Mouse (Mus musculus) ZHBTc4 (cell line): Measurements from ENCODE around the gene Cmtm2a.
A peak's percentile ranks its signal among the peaks of the same experiment; 100 is the strongest.
"Not testable (repeated sequence)": the region's sequence is repeated elsewhere in the genome, so short reads cannot be mapped to it uniquely, and the experiment has no call there.

Source experiments
- DNase-seq: peaks from one replicate; pipeline ENCODE4 v3.0.0-alpha.2; 2011; ENCODE audit warnings: low read depth, low spot score

The Cmtm2a gene

GRCm38 (mm10) chr8:104293081-104293480 lies at the start of gene Cmtm2a:
Gene Cmtm2a, minus strand, starts transcription at chr8:104293181.
- DNase-seq, result peak; percentile 7

DNA sequence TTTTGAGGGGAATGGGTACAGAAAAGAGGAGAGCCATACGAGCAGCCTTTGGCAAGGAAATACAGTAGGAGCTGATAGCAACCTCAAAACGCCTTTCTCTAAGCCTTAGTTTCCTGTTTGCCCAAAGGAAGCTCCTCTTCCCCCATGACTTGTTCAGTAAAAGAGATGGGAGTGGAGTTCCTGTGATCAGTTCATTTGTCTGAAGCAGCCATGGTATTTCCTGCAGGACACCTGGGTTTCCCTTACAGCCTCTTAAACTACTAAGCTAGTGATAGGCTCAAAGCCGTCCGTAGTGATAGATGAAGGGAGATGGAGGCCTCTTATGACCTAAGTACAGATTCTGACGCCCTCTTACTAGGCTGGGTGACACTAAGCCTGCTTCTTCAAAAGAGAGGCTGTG lies 49.4 kb upstream of the Cmtm2a start:
- DNase-seq, result no peak

DNA sequence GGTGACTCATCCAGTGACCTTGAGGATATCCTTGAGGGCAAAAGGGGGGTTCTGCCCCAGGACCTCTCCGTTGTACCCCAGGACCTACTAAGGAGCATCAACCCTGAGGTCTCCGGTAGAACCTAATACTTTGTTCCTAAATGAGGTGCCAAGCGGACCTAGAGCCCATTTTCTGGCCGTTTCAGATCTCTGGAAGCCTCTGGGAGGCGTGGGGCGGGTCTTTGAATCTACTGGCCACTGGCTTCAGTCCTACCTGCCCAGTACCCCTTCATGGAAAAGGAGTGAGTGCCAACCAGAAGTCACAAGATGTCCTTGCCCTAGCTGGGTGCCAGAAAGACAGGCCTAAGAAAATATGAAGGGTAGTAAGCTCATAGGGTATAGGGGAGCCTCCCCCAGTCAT lies 48.7 kb upstream of the Cmtm2a start:
- no peak for DNase-seq

DNA sequence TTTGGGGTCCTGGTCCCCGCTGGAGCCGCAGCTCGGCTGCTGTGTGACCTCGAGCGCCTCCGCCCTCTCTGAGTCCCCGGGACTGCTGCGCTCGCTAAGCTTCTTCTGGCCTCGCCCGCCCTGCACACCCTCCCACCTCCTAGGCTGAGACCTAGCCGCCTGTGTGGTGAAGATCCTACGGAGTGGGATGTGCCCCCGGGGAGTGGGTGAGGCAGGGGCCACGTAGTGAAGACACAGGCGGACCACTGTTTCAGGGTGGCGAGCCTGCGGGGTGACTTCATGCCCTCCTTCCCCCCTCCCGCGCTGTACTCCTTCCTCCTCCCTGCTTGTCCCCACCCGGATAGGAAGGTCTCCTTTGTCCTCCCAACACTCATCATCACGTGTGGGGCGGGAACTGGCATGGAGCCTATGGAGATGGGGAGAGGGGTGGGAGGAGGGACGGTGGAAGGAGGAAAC lies 48.2 kb upstream of the Cmtm2a start:
- DNase-seq, result peak; percentile 88

- peak; percentile 85 for DNase-seq
Observed at GRCm38 (mm10) chr8:104340233-104341105, 47.5 kb upstream of the Cmtm2a start.

DNA sequence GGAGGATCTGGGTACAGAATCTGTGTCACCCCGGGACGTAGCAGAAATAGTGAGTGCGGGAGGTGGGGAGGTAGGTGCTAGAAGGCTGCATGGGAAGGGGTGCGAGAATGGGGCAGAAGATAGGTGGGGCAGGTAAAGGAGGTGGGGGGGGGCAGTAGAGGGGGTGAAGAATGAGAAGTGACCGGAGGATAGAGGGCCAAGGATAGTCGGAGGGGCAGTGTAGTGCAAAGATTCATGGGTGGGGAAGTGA lies 46.9 kb upstream of the Cmtm2a start:
- DNase-seq, result no peak

DNA sequence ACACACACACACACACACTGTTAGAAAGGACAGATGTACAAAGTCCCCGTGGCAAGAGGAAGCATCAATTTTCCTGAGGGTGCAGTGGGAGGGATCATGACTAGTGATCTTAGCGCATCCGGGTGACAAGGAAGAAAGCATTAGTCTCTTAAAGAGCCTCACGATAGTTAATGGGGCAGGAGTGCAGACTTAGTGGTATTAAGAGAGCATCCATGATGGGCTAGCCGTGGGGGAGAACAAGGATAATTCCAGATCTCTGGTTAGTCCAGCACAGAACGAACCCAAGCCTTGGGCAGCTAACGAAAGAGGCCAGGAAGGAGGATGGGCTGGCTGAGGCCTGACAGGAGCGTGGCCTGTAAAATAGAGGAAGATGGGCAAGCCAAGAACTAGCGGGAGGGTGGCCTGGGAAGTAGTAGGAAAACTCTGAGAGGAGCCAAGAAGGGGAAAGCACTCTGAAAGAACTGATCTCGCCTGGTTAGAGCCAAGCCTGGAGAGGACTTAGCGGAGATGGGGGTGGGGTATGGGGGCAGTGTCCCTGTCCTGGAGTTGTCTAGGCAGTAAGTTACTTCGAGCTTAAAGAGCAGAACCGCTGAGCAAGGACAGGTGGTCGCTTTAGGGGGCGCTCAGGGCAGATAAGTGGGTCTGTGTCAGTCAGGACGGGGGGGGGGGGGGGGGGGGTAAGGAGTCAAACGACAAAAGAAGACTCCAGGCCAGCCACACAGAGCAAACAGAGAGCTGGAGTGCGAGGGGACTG lies 46.4 kb upstream of the Cmtm2a start, which contains the start of gene Cmtm3:
Gene Cmtm3 (plus strand): TSS at position 182 of the 754 bp plus-strand sequence.
- peak; percentile 46 for DNase-seq

DNA sequence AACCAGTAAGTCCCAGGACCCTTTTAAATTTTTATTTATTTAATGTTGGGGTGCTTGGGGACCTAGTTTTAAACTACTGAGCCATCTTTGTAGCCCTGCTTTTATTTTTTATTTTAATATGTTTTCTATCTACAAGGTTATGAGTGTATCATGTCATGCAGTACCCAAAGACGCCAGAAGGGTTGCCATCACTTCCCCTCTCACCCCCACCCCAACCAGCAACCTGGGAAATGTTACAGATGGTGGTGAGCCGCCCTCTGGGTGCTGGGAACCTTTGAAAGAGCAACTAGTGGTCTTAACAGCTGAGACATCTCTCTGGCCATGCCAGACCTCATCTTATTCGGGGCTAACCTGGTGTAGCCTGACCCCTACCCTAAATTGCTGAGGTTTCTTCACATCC lies 44.9 kb upstream of the Cmtm2a start:
- DNase-seq, result no peak

- no peak for DNase-seq
Observed at GRCm38 (mm10) chr8:104336806-104337205, 43.8 kb upstream of the Cmtm2a start.

- DNase-seq, result no peak
Observed at GRCm38 (mm10) chr8:104334196-104334595, 41.2 kb upstream of the Cmtm2a start.

GRCm38 (mm10) chr8:104333786-104334185 lies 40.8 kb upstream of the Cmtm2a start:
- DNase-seq, result no peak

- no peak for DNase-seq
Observed at GRCm38 (mm10) chr8:104332665-104333631, 40.0 kb upstream of the Cmtm2a start.

DNA sequence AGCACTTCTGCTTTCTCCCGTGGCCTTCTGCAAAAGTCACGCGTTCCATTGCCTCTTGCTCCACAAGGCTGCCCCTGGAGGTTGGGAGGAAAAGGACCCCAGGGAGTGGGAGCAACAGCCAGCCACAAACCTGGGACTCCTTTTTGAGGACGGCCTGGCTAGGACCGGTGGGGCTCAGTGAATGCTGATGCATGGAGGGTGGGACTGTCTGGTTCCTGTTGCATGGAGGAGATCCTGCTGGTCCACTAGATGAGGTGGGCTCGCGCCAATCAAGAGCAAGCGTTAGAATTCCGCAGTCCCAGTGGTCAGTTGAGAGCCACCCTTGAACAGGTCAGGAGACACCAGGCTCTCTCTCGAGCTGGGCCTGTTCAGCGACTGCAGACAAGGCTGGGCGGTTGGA lies 28.9 kb upstream of the Cmtm2a start, which contains the start of gene Cmtm2b:
Gene Cmtm2b (plus strand): TSS at position 301 of the 400 bp plus-strand sequence.
- not testable (repeated sequence) for DNase-seq

DNA sequence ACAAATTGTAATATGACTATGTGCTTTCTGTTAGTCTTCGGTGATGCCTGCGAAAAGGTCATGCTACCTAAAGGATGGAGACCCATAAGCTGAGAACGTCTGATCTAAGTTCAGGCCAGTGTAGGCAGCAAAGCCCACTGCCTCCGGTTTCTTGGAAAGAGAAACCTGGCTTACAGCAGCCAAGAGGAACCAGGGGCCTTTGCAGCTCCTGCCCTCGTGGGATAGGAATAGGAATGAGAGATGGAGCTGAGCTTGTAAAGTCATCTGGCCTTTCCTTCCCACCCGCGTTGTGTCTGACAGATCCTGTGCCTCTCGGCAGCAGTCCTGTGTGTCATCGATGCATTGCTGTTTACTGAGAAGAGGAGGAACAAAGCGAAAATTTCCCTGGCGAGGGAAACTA lies 28.3 kb upstream of the Cmtm2a start, which contains the start of gene Gm11020:
Gene Gm11020 (plus strand): TSS at position 301 of the 400 bp plus-strand sequence.
- not testable (repeated sequence) for DNase-seq

DNA sequence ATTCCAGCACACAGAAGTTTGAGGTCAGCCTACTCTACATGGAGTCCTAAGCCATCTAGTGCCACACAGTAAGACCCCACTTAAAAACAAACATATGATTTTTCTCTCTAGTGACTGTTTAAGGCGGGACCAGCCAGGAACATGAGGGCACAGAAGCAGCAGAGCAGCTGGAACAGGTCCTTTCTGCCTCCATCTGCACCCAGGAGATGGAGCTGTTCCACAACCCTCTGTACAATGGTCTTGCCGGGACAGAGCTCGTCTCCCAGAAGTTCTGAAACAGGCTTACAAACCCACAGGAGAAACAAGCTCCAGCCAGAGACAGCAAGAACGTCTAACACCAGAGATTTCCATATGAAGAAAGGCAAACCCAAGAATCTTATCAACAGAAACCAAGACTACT lies 20.3 kb upstream of the Cmtm2a start:
- no peak for DNase-seq

DNA sequence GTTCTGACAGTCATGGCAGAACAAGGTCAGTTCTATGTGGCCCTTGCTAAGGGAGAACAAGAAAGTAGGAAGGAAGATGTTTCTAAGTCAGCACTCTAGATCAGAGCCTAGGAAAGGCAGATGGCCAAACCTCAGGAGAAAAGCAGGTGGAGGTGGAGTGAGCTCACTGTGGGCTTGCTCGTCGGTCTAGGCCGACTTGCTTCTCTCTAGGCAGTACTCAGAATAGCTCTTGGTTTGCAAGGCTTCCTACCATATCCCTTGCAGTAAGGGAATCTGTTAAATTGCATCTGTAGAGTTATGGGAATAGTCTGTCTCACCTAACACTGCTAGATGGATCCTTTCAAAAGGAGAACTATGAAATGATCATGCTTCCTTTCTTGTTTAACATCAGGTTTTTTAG lies 19.0 kb upstream of the Cmtm2a start:
- not testable (repeated sequence) for DNase-seq

DNA sequence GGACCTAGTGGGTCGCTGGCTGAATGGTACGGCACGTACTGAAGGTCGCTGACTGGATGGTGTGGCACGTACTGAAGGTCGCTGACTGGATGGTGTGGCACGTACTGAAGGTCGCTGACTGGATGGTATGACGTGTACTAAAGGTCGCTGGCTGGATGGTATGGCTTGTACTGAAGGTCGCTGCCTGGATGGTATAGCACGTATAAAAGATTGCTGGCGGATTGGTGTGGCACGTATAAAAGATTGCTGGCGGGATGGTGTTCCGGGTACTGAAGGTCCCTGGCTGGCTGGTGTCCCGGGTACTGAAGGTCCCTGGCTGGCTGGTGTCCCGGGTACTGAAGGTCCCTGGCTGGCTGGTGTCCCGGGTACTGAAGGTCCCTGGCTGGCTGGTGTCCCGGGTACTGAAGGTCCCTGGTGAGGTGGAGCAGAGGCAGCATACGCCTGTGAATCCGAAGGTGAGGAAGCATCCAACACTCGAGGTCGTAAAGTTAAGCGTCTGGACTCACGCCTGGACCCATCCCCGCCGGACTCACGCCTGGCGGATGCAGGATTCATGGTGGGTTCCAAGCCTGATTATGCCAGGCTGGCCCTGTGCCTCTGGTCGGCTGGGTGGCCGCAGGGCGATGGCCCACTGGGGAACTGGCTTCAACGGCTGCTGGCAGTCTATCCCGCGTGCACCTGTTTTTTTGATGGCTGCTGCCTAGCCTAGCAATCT lies 16.6 kb upstream of the Cmtm2a start, which contains the start of the genes Gm45711 and Cmtm1:
Gene Gm45711 (minus strand): TSS at position 641 of the 715 bp plus-strand sequence.
Gene Cmtm1 (minus strand): TSS at position 705 of the 715 bp plus-strand sequence.
- DNase-seq, result peak; percentile 41

- DNase-seq, result peak; percentile 21
Observed at GRCm38 (mm10) chr8:104308341-104308740, 15.4 kb upstream of the Cmtm2a start.

DNA sequence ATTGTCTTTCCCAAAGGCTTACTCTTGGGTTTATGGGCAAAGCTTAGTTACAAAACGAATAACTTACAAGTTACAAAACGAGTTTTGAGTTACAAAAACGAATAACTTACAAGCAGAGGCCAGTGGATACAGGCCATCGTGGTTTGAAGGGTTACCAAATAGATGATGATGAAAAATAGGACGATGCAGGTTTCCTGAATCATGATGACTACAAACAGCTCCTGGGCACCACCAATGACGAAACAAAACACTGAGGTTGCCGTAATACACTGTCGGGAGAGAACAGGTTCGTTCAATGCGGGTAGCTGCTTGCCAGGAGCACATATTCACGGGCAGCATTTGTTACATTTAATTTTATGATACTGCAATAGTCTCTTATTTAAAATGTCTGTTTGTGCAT lies 12.0 kb upstream of the Cmtm2a start:
- no peak for DNase-seq

GRCm38 (mm10) chr8:104302536-104302935 lies 9.6 kb upstream of the Cmtm2a start:
- not testable (repeated sequence) for DNase-seq

- DNase-seq, result not testable (repeated sequence)
Observed at GRCm38 (mm10) chr8:104301577-104301976, 8.6 kb upstream of the Cmtm2a start.
